Mouse (Mus musculus): Measurements from ENCODE around the gene Irgc1. TPM values are rescaled to one million over a fixed set of nuclear protein-coding genes. Genes with fewer than 3 reads are reported as not detected.
"Not testable (repeated sequence)": the region's sequence is repeated elsewhere in the genome, so short reads cannot be mapped to it uniquely, and the experiment has no call there.

The Irgc1 gene
- total RNA-seq, 4 experiments from 2014 or later, result 0.21 TPM; not detected in 3

GRCm38 (mm10) chr7:24435305-24435704 lies 16.8 kb downstream of the Irgc1 start:
- DNase-seq (ENCODE audit: low spot score in 2 of 2), result no peak

DNA sequence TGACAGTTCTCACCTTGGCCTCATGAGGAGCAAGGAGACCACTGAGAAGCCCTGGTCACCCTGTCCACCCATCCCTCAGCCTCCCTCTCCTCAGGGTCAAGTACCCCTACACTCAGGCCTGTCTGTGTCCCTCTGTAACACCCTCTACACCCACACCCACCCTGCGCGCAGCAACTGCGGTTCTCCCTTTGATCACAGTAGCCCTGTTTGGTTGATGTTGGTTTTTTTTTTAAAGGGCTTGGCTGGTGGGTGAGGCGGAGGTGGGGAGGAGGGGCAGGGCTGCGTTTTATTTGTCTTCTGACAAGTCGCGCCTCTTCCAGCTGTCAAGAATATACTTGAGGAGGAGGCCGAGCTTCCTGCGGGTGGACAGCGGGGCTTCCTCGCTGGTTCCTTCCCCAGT lies 20.4 kb downstream of the Irgc1 start:
- no peak for DNase-seq (ENCODE audit: low spot score in 2 of 2)

GRCm38 (mm10) chr7:24430551-24431345 lies 21.3 kb downstream of the Irgc1 start:
- no peak for DNase-seq (ENCODE audit: low spot score in 2 of 2)

GRCm38 (mm10) chr7:24429413-24430112 lies 22.5 kb downstream of the Irgc1 start:
- peak; percentile 59 to 89 for DNase-seq (ENCODE audit: low spot score in 2 of 2)

- DNase-seq (ENCODE audit: low spot score in 2 of 2), result no peak
Measured at GRCm38 (mm10) chr7:24428725-24429124, 23.4 kb downstream of the Irgc1 start.

GRCm38 (mm10) chr7:24427168-24427567 lies 24.9 kb downstream of the Irgc1 start:
- DNase-seq (ENCODE audit: low spot score in 2 of 2), result no peak

DNA sequence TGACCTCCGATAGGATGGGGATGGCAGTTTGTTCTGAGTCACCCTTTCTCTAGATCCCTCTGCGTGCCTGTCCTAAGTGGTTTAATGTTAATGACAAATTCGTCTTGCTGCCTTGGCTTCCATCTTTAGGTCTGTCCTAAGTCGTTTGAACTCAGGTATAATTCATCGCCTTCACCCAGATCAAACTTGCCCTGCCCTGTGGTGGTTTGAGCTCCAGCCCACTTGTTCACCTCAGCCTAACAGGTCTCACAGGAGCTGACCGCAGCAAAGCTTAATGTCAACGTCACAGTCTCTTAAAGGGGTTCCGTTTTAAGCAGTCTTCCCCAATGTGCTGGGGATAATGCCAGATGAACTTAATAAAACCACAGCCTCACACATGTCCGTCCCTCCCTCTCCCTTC lies 26.2 kb downstream of the Irgc1 start:
- DNase-seq (ENCODE audit: low spot score in 2 of 2), result no peak

DNA sequence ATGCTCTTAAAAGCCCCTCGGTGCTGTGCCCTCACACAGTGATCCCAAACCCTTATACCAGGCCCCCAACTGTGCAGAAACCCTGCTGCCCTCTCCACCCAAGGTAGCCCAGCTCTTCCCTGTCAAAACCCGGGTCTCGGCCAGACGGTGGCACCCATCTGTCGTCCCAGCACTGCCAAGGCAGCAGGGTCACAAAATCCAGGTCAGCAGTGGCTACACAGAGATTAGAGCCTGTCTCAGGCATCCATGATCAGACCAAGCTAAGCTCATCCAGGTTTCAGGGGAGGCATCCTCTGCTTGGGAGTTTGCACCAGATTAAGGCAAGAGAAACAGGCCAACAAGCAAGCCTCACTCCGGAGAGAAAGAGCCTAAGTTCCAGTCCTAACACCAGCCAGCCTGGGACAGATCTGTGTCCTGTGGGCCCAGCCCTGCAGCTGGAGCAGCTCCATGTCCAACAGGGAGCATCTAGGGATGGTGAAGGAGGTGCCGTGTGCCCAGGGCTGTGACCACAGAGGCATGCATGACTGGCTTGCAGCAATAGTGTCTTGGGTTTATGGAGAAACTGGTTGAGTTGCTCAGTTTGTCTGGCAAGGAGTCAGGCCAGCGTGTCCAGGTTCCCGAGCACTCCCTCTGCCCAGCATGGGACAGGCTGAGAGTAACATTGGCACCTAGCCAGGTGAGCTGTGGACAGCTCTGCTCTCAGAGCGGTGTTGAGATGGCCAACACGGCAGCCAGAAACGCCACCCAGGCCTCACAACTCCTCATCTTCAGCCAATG lies 28.0 kb downstream of the Irgc1 start:
- no peak for DNase-seq (ENCODE audit: low spot score in 2 of 2)

- no peak for DNase-seq (ENCODE audit: low spot score in 2 of 2)
Measured at GRCm38 (mm10) chr7:24423107-24423763, 28.9 kb downstream of the Irgc1 start.

- DNase-seq (ENCODE audit: low spot score in 2 of 2), result no peak
Measured at GRCm38 (mm10) chr7:24422251-24422650, 29.8 kb downstream of the Irgc1 start.

- no peak for DNase-seq (ENCODE audit: low spot score in 2 of 2)
Measured at GRCm38 (mm10) chr7:24421648-24422047, 30.4 kb downstream of the Irgc1 start.

GRCm38 (mm10) chr7:24419579-24419978 lies 32.5 kb downstream of the Irgc1 start:
- no peak for DNase-seq (ENCODE audit: low spot score in 2 of 2)

DNA sequence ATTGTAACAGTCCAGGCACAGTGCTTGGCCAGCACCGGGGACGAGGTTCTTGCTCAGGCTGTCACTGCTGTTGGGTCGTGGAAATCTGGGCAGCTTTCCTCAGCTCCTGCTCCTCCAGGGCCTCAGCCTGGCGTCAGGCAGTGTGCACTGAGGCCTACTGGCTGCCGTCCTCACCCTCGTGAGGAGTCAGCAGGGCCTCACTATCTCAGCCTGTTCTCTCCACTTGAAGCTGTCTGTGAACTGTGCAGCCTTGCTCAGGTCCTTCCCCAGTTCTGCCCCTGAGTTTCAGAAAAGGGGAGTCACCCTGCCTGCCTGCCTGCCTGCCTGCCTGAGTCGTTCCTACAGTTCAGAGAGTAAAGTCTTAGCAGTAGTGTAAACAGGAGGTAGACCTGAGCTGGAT lies 36.8 kb downstream of the Irgc1 start:
- DNase-seq (ENCODE audit: low spot score in 2 of 2), result no peak

DNA sequence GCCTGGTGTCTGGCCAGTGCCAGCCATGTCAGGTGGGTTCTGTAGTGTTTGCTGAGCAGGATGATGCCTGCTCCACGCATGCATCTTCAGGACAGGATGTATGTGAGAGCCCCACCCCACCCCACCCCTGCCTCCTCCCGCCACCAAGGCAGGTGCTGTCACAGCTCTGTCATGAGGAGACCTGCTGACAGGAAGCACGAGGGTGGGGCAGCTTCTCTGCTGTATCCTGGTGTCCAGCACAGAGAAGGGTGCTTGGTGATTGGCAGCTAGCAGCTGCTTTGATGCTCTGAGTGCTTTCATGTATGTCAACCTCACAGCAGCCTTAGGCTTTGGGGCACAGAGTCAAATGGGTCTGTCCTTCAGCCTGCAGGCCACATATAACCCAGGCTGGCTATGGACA lies 38.5 kb downstream of the Irgc1 start:
- DNase-seq (ENCODE audit: low spot score in 2 of 2), result no peak

- DNase-seq (ENCODE audit: low spot score in 2 of 2), result no peak
Measured at GRCm38 (mm10) chr7:24410831-24411230, 41.3 kb downstream of the Irgc1 start.

GRCm38 (mm10) chr7:24410123-24410522 lies 42.0 kb downstream of the Irgc1 start:
- no peak for DNase-seq (ENCODE audit: low spot score in 2 of 2)

DNA sequence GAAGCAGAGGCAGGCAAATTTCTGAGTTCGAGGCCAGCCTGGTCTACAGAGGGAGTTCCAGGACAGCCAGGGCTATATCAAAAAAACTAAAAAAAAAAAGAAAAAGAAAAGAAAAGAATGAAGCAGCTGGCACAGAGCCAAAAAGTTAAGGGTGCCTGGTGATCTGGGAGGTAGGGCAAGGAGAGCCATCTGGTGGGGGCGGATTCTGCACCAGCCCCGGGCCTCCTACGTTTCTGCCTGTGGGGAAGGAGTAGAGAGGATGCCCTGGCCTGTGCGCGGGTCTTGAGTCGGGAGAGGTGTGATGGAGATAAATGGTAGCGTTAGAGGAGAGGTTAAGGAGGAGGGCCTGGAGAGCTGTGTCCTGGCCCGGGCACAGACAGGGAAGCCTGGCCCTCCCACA lies 43.9 kb downstream of the Irgc1 start:
- DNase-seq (ENCODE audit: low spot score in 2 of 2), result no peak

DNA sequence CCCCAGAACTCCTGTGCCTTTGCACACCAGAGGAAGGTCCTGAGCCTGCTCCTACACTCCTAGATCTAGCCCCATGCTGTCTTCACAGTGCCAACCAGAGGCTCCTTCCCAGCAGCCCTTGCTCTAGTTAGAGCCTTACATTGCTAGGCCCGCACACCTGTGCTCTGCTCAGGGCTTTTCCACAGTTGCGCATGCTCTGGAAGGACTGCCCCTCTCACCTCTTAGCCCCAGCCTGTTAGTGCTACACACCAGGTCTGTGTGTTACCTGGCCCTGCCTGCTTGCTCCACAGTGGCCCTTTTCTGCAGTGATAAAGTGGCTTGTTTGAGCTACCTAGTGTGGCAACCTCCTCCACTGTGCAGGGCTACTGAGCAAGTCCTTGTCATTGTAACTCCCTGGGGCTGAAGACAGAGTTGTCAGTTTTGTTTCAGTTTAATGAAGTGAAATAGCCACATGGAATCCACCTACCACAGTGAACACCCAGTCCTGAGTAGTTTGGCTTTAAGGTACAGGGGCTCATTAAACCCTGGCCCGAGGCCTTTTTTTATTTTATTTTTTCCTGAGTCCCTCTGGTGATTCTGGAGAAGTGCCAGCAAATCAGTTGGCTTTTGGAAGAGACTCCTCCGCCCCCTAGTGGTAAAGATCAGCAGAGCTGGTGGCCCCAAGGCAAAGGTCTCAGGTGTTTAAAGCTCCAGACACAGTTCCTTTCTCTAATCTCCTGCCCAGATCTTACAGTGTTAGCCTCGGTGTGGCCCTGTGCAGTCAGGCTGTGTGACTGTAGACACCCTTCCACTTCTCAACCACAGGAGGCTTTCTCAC lies 45.4 kb downstream of the Irgc1 start:
- no peak for DNase-seq (ENCODE audit: low spot score in 2 of 2)

- DNase-seq (ENCODE audit: low spot score in 2 of 2), result no peak
Measured at GRCm38 (mm10) chr7:24405649-24406048, 46.4 kb downstream of the Irgc1 start.

DNA sequence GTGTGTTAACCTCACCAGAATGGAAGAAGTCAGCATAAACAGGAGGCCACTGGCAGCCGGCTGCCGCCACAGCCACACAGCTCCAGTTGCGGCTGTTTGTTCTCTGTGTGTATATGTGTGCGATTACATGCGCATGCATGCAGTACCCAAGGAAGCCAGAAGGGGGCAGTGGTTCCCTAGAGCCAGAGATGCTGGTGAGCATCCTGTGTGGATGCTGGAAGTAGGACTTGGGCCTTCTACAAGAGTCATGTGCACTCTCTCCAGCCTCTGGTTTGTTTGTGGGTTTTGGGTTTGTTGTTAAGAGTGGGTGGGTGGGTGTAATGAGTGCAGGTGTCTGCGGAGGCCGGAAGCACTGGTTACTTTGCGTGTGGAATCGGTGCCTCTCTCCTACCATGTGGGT lies 49.2 kb downstream of the Irgc1 start:
- DNase-seq (ENCODE audit: low spot score in 2 of 2), result no peak

GRCm38 (mm10) chr7:24400489-24400888 lies 51.6 kb downstream of the Irgc1 start:
- not testable (repeated sequence) for DNase-seq (ENCODE audit: low spot score in 2 of 2)
